Mouse (Mus musculus): Measurements from ENCODE around the gene H2-Q4. TPM values are rescaled to one million over a fixed set of nuclear protein-coding genes. Genes with fewer than 3 reads are reported as not detected.
A peak's percentile ranks its signal among the peaks of the same experiment; 100 is the strongest.
"Not testable (repeated sequence)": the region's sequence is repeated elsewhere in the genome, so short reads cannot be mapped to it uniquely, and the experiment has no call there.

The H2-Q4 gene
- polyA plus RNA-seq (2014; fragmentation: Nextera tagmentation; extraction: Ambion mirVana) = 0.54 and 0.60 TPM in 2 replicates

- Histone ChIP-seq H3K9ac (ENCODE audit: low read length) (peak within 1 kb of the TSS; percentile 61), H3K9me3 (replicated peaks; ENCODE audit: control insufficient read depth, low read length) (no peaks in the 10 kb centered on the region), H3K4me2 (ENCODE audit: low read length) (peak within 1 kb of the TSS; percentile 92), H3K27ac (ENCODE audit: low read depth, low read length) (no peak within 1 kb of the TSS), H3K4me1 (ENCODE audit: control insufficient read depth, insufficient read depth, low read length) (peaks cover 2% of the 10 kb centered on the region; the same call in 1 of the 2 replicates), H3K4me3 (ENCODE audit: low read depth, low read length) (peak within 1 kb of the TSS; percentile 48), H3K27me3 (replicated peaks; ENCODE audit: control insufficient read depth, insufficient read depth, low read length) (no peaks in the 10 kb centered on the region), H3K36me3 (ENCODE audit: control insufficient read depth, insufficient read depth, low read length) (no peaks in the 10 kb centered on the region)
- peak; percentile 66 for ATAC-seq
- DNase-seq (ENCODE audit: low spot score) = peak; percentile 66
- WGBS = under 1% methylated on average over 16 of the region's 16 CpGs
Observed at GRCm38 (mm10) chr17:35379369-35379728, at the start of gene H2-Q4. Gene H2-Q4, plus strand, starts transcription at chr17:35379617.

DNA sequence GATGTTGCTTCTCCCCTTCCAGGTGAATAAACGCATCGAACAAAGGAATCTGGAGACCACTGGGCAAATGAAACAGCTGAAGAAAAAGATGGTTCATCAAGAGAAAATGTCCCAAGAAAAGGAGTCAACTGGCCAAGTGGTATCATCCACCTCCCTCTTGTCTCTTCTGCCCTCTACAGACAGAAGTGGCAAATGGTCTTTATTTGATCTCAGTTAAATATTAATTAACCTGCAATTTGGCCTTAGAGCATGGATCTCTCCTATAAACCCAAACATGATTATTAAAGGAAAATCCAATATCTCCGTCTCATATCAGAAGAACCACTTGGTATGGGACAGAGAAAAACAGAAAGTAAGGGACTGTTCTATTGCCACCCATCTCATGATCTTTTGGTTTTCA lies 49.7 kb upstream of the H2-Q4 start:
- H3K4me3 ChIP-seq (ENCODE audit: low read depth, low read length); H3K27ac ChIP-seq (ENCODE audit: low read depth, low read length); H3K36me3 ChIP-seq (ENCODE audit: control insufficient read depth, insufficient read depth, low read length); H3K4me1 ChIP-seq (ENCODE audit: control insufficient read depth, insufficient read depth, low read length); DNase-seq (ENCODE audit: low spot score); H3K4me2 ChIP-seq (ENCODE audit: low read length); H3K9me3 ChIP-seq (replicated peaks; ENCODE audit: control insufficient read depth, low read length); ATAC-seq; H3K27me3 ChIP-seq (replicated peaks; ENCODE audit: control insufficient read depth, insufficient read depth, low read length); H3K9ac ChIP-seq (ENCODE audit: low read length): not testable (repeated sequence)
- WGBS = 51% methylated on average over 3 of the region's 3 CpGs

GRCm38 (mm10) chr17:35331546-35331945 lies 47.9 kb upstream of the H2-Q4 start:
- not testable (repeated sequence) for H3K4me1 ChIP-seq (ENCODE audit: control insufficient read depth, insufficient read depth, low read length); H3K27me3 ChIP-seq (replicated peaks; ENCODE audit: control insufficient read depth, insufficient read depth, low read length); ATAC-seq; H3K4me2 ChIP-seq (ENCODE audit: low read length); DNase-seq (ENCODE audit: low spot score); H3K36me3 ChIP-seq (ENCODE audit: control insufficient read depth, insufficient read depth, low read length); H3K4me3 ChIP-seq (ENCODE audit: low read depth, low read length); H3K9ac ChIP-seq (ENCODE audit: low read length); H3K27ac ChIP-seq (ENCODE audit: low read depth, low read length); H3K9me3 ChIP-seq (replicated peaks; ENCODE audit: control insufficient read depth, low read length)
- WGBS = 79% methylated on average over 6 of the region's 6 CpGs

- H3K4me1 ChIP-seq (ENCODE audit: control insufficient read depth, insufficient read depth, low read length) = peaks cover 5% of the 10 kb centered on the region; the same call in 1 of the 2 replicates
- H3K27ac ChIP-seq (ENCODE audit: low read depth, low read length) = no peak within 1 kb of the TSS
- H3K9ac ChIP-seq (ENCODE audit: low read length) = peak within 1 kb of the TSS; percentile 51
- H3K4me2 ChIP-seq (ENCODE audit: low read length) = peak within 1 kb of the TSS; percentile 61
- no peak for ATAC-seq
- under 1% methylated on average over 37 of the region's 40 CpGs for WGBS
- H3K27me3 ChIP-seq (replicated peaks; ENCODE audit: control insufficient read depth, insufficient read depth, low read length) = peaks cover 19% of the 10 kb centered on the region
- no peaks in the 10 kb centered on the region for H3K9me3 ChIP-seq (replicated peaks; ENCODE audit: control insufficient read depth, low read length)
- H3K4me3 ChIP-seq (ENCODE audit: low read depth, low read length) = peak within 1 kb of the TSS; percentile 37
- no peaks in the 10 kb centered on the region for H3K36me3 ChIP-seq (ENCODE audit: control insufficient read depth, insufficient read depth, low read length)
- no peak for DNase-seq (ENCODE audit: low spot score)
Observed at GRCm38 (mm10) chr17:35342071-35342671, 37.2 kb upstream of the H2-Q4 start, which contains the start of gene H2-Q2. Gene H2-Q2, plus strand, starts transcription at chr17:35342242.

- H3K36me3 ChIP-seq (ENCODE audit: control insufficient read depth, insufficient read depth, low read length) = no peaks in the 10 kb centered on the region
- ATAC-seq = no peak
- peaks cover 5% of the 10 kb centered on the region; the same call in 1 of the 2 replicates for H3K4me1 ChIP-seq (ENCODE audit: control insufficient read depth, insufficient read depth, low read length)
- no peaks in the 10 kb centered on the region for H3K9me3 ChIP-seq (replicated peaks; ENCODE audit: control insufficient read depth, low read length)
- 4% methylated on average over 44 of the region's 46 CpGs for WGBS
- H3K27me3 ChIP-seq (replicated peaks; ENCODE audit: control insufficient read depth, insufficient read depth, low read length) = peaks cover 19% of the 10 kb centered on the region
- H3K4me2 ChIP-seq (ENCODE audit: low read length) = peak overlapping the region; percentile 61
- no peak for DNase-seq (ENCODE audit: low spot score)
- no peak overlapping the region for H3K27ac ChIP-seq (ENCODE audit: low read depth, low read length)
- peak overlapping the region; percentile 37 for H3K4me3 ChIP-seq (ENCODE audit: low read depth, low read length)
- peak overlapping the region; percentile 51 for H3K9ac ChIP-seq (ENCODE audit: low read length)
Observed at GRCm38 (mm10) chr17:35342711-35343476, 36.5 kb upstream of the H2-Q4 start.

GRCm38 (mm10) chr17:35347659-35348058 lies 31.8 kb upstream of the H2-Q4 start:
- not testable (repeated sequence) for H3K27me3 ChIP-seq (replicated peaks; ENCODE audit: control insufficient read depth, insufficient read depth, low read length); H3K4me2 ChIP-seq (ENCODE audit: low read length); H3K9me3 ChIP-seq (replicated peaks; ENCODE audit: control insufficient read depth, low read length); H3K4me1 ChIP-seq (ENCODE audit: control insufficient read depth, insufficient read depth, low read length); H3K36me3 ChIP-seq (ENCODE audit: control insufficient read depth, insufficient read depth, low read length); H3K27ac ChIP-seq (ENCODE audit: low read depth, low read length); ATAC-seq; DNase-seq (ENCODE audit: low spot score); H3K4me3 ChIP-seq (ENCODE audit: low read depth, low read length); H3K9ac ChIP-seq (ENCODE audit: low read length)

- DNase-seq (ENCODE audit: low spot score); H3K36me3 ChIP-seq (ENCODE audit: control insufficient read depth, insufficient read depth, low read length); ATAC-seq; H3K4me3 ChIP-seq (ENCODE audit: low read depth, low read length); H3K4me2 ChIP-seq (ENCODE audit: low read length); H3K27me3 ChIP-seq (replicated peaks; ENCODE audit: control insufficient read depth, insufficient read depth, low read length); H3K27ac ChIP-seq (ENCODE audit: low read depth, low read length); H3K4me1 ChIP-seq (ENCODE audit: control insufficient read depth, insufficient read depth, low read length); H3K9me3 ChIP-seq (replicated peaks; ENCODE audit: control insufficient read depth, low read length); H3K9ac ChIP-seq (ENCODE audit: low read length): not testable (repeated sequence)
- WGBS = 75% methylated on average over 6 of the region's 6 CpGs
Observed at GRCm38 (mm10) chr17:35353275-35353674, 26.1 kb upstream of the H2-Q4 start.

GRCm38 (mm10) chr17:35354071-35354470 lies 25.3 kb upstream of the H2-Q4 start:
- H3K27me3 ChIP-seq (replicated peaks; ENCODE audit: control insufficient read depth, insufficient read depth, low read length) = 0 out of 2 replicates have a peak, but pooled peaks cover 6% of the 10 kb centered on the region
- H3K27ac ChIP-seq (ENCODE audit: low read depth, low read length) = no peak overlapping the region
- DNase-seq (ENCODE audit: low spot score) = no peak
- no peaks in the 10 kb centered on the region for H3K9me3 ChIP-seq (replicated peaks; ENCODE audit: control insufficient read depth, low read length)
- WGBS = 73% methylated on average over 2 of the region's 2 CpGs
- no peak overlapping the region for H3K4me3 ChIP-seq (ENCODE audit: low read depth, low read length)
- no peak overlapping the region for H3K4me2 ChIP-seq (ENCODE audit: low read length)
- no peaks in the 10 kb centered on the region; the same call in 1 of the 2 replicates for H3K4me1 ChIP-seq (ENCODE audit: control insufficient read depth, insufficient read depth, low read length)
- H3K9ac ChIP-seq (ENCODE audit: low read length) = no peak overlapping the region
- H3K36me3 ChIP-seq (ENCODE audit: control insufficient read depth, insufficient read depth, low read length) = no peaks in the 10 kb centered on the region
- ATAC-seq = no peak

- H3K4me2 ChIP-seq (ENCODE audit: low read length) = no peak overlapping the region
- H3K9ac ChIP-seq (ENCODE audit: low read length) = no peak overlapping the region
- DNase-seq (ENCODE audit: low spot score) (no peak), ATAC-seq (no peak)
- H3K4me1 ChIP-seq (ENCODE audit: control insufficient read depth, insufficient read depth, low read length) = no peaks in the 10 kb centered on the region; the same call in 1 of the 2 replicates
- no peaks in the 10 kb centered on the region for H3K9me3 ChIP-seq (replicated peaks; ENCODE audit: control insufficient read depth, low read length)
- 0 out of 2 replicates have a peak, but pooled peaks cover 13% of the 10 kb centered on the region for H3K27me3 ChIP-seq (replicated peaks; ENCODE audit: control insufficient read depth, insufficient read depth, low read length)
- WGBS = 59% methylated on average over 1 of the region's 1 CpGs
- H3K4me3 ChIP-seq (ENCODE audit: low read depth, low read length) = no peak overlapping the region
- no peak overlapping the region for H3K27ac ChIP-seq (ENCODE audit: low read depth, low read length)
- no peaks in the 10 kb centered on the region for H3K36me3 ChIP-seq (ENCODE audit: control insufficient read depth, insufficient read depth, low read length)
Observed at GRCm38 (mm10) chr17:35357086-35357485, 22.3 kb upstream of the H2-Q4 start.

Data from forebrain, embryonic 14.5 days (tissue).